Mouse (Mus musculus) left cerebral cortex, adult 6 months (tissue): ENCODE measurements around the gene Vmn1r122. TPM values are rescaled to one million over a fixed set of nuclear protein-coding genes. Genes with fewer than 3 reads are reported as not detected.

ENCODE experiments used
- long read RNA-seq, 2 experiments: library from polyadenylated mRNA; unstranded; transcript quantifications; one replicate each; pipeline ENCODE4 v2.0.0; 2019 to 2020
- polyA plus RNA-seq: library from polyadenylated mRNA; unstranded; fragments of <200 nt; fragmentation: Nextera tagmentation; gene quantifications from 2 replicates; pipeline ENCODE4 v1.2.3, GENCODE M21; 2021

The Vmn1r122 gene
- polyA plus RNA-seq, result not detected in 2 replicates
- long read RNA-seq, experiment 1, result 0 reads
- long read RNA-seq, experiment 2, result 0 reads

DNA sequence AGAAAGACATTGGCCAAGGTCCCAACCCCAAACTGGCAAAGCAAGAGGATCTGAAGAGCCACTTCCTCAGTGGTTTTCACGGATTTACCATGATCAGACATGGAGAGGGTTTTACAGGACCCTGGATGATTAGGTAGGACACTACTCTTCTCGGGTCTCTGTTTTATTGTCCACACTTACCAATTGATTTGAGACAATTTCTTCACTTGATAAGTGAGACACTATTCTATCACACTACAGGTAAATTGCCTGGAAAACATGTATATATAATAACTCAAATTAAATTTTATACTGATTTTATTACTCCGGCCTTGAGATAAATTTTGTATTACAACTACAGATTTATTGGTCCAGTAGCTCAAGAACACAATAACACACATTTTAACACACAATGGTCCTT is at the start of gene Vmn1r122:
Gene Vmn1r122, minus strand, starts transcription at position 101 of the 400 bp plus-strand sequence.

DNA sequence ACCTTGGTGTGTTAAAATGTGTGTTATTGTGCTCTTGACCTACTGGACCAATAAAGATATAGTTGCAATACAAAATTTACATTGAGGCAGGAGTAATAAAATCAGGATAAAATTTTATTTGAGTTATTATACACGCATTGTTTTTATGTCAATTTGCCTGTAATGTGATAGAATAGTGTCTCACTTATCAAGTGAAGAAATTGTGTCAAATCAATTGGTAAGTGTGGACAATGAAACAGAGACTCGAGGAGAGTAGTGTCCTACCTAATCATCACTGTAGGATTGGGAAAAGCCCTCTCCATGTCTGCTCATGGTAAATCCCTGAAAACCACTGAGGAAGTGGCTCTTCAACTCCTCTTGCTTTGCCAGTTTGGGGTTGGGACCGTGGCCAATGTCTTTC is 28.0 kb upstream of the Vmn1r122 start, which contains the start of gene Vmn1r123:
Gene Vmn1r123, plus strand, starts transcription at position 301 of the 400 bp plus-strand sequence.

DNA sequence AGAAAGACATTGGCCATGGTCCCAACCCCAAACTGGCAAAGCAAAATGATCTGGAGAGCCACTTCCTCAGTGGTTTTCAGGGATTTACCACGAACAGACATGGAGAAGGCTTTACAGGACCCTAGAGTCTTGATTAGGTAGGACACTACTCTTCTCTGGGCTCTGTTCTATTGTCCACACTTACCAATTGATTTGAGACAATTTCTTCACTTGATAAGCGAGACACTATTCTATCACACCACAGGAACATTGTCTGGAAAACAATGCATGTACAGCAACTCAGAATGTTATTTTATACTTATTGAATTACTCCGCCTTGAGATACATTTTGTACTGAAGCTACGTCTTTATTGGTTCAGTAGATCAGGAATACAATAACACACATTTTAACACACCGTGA is 35.5 kb downstream of the Vmn1r122 start, which contains the start of gene Vmn1r121:
Gene Vmn1r121, minus strand, starts transcription at position 101 of the 400 bp plus-strand sequence.

Other genes with a start within 250 kb of the Vmn1r122 start
- not detected in 2 replicates for gene Vmn1r118, start 221.8 kb downstream of the Vmn1r122 start, polyA plus RNA-seq
- not detected in 2 replicates for gene Vmn1r119, start 121.7 kb downstream of the Vmn1r122 start, polyA plus RNA-seq
- not detected in 2 replicates for gene Vmn1r120, start 80.3 kb downstream of the Vmn1r122 start, polyA plus RNA-seq
- not detected in 2 replicates for gene Vmn1r121, start 35.6 kb downstream of the Vmn1r122 start, polyA plus RNA-seq
- not detected in 2 replicates for gene Vmn1r123, start 28.1 kb upstream of the Vmn1r122 start, polyA plus RNA-seq
- not detected in 2 replicates for gene Gm5157, start 56.3 kb upstream of the Vmn1r122 start, polyA plus RNA-seq
- gene Vmn1r124, start 126.5 kb upstream of the Vmn1r122 start, polyA plus RNA-seq, result not detected in 2 replicates
- not detected in 2 replicates for gene Vmn1r125, start 138.1 kb upstream of the Vmn1r122 start, polyA plus RNA-seq
- gene Vmn1r126, start 167.3 kb upstream of the Vmn1r122 start, polyA plus RNA-seq, result not detected in 2 replicates
- not detected in 2 replicates for gene Vmn1r127, start 185.7 kb upstream of the Vmn1r122 start, polyA plus RNA-seq
- gene Vmn1r128, start 215.2 kb upstream of the Vmn1r122 start, polyA plus RNA-seq, result not detected in 2 replicates
- not detected in 2 replicates for gene Vmn1r129, start 227.2 kb upstream of the Vmn1r122 start, polyA plus RNA-seq